ENCODE assay signal across 20 mouse cellular contexts in the genomic region with DNA sequence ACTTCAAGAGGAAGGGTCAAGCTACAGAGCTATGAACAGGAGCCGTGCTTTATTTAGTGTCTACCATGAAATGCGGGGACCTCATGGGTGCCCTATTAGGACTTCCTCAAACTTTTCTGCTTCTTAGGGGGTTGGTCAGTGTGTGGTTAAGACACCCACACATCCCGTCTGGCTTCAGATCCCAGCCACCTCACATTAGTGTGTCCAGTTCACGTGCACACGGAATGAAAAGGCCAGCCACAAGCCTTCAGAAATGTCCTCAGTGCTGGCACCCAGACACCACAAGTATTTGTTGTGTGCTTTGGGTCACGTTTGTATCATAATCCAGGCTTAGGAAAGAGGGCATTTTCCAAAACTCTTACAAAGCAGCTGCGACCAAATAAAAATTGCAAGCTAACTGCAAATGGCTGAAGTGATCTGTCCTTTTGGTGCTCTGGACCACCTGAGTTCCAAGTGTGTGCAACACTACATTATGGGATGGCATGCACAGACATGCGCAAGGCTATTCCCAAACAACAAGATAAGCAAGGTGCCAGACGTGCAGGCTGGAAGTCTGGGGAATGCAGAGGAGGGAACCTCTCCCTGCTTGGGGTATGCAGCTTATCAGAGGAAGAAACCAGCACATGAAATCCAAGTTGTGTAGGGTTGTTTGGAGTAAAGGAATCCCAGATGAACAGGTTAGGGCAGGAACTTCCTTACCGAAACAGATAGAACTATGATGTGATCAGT.
DNase-seq lines count a peak whose midpoint lies in the region; ATAC-seq lines count a peak whose summit lies in the region.
"Had no signal": no experiment of that assay in that cellular context is flagged by ENCODE, and none has a peak within 500 bp of the region (broad histone marks: within the 10 kb centered on the region; RNA-seq: fewer than 3 reads in every experiment).

No protein-coding gene starts in this region.

- WGBS in midbrain, embryonic 11.5 days = 81% methylated on average over 10 of the region's 10 CpGs
- 85% methylated on average over 10 of the region's 10 CpGs for WGBS in midbrain, embryonic 16.5 days

- H3K27me3 ChIP-seq in midbrain, embryonic 11.5 days (ENCODE audit: control insufficient read depth, insufficient read depth, low read length) = no peaks in the 10 kb centered on the region
- no peaks in the 10 kb centered on the region for H3K27me3 ChIP-seq in midbrain, embryonic 16.5 days (ENCODE audit: control insufficient read depth, insufficient read depth, low read depth, low read length)
- H3K27me3 ChIP-seq: embryonic facial prominence, embryonic 12.5 days; forebrain, embryonic 12.5 days; hindbrain, embryonic 15.5 days had no signal

- no peaks in the 10 kb centered on the region for H3K9me3 ChIP-seq in midbrain, embryonic 11.5 days (ENCODE audit: control insufficient read depth, low read length)
- H3K9me3 ChIP-seq in midbrain, embryonic 16.5 days (replicated peaks; ENCODE audit: control insufficient read depth, low read length, poor library complexity, severe bottlenecking) = no peaks in the 10 kb centered on the region
- H3K9me3 ChIP-seq: embryonic facial prominence, embryonic 12.5 days; forebrain, embryonic 12.5 days; G1E; heart, embryonic 13.5 days; hindbrain, embryonic 15.5 days had no signal

- H3K27ac ChIP-seq in midbrain, embryonic 11.5 days (ENCODE audit: low read depth, low read length) = no peak overlapping the region
- H3K27ac ChIP-seq in midbrain, embryonic 16.5 days (ENCODE audit: low read length) = no peak overlapping the region
- H3K27ac ChIP-seq: embryonic facial prominence, embryonic 12.5 days; forebrain, embryonic 12.5 days; hindbrain, embryonic 15.5 days had no signal

- H3K4me3 ChIP-seq in midbrain, embryonic 11.5 days (ENCODE audit: low read depth, low read length) = no peak overlapping the region
- H3K4me3 ChIP-seq in midbrain, embryonic 16.5 days (ENCODE audit: low read depth, low read length) = no peak overlapping the region
- H3K4me3 ChIP-seq: embryonic facial prominence, embryonic 12.5 days; forebrain, embryonic 12.5 days; heart, embryonic 13.5 days; hindbrain, embryonic 15.5 days had no signal

- H3K36me3 ChIP-seq in midbrain, embryonic 11.5 days (ENCODE audit: control insufficient read depth, insufficient read depth, low read length) = no peaks in the 10 kb centered on the region
- H3K36me3 ChIP-seq in midbrain, embryonic 16.5 days (ENCODE audit: control insufficient read depth, insufficient read depth, low read length) = no peaks in the 10 kb centered on the region
- H3K36me3 ChIP-seq: embryonic facial prominence, embryonic 12.5 days; forebrain, embryonic 12.5 days; G1E; heart, embryonic 13.5 days; hindbrain, embryonic 15.5 days had no signal

- H3K4me1 ChIP-seq in midbrain, embryonic 11.5 days (ENCODE audit: control insufficient read depth, insufficient read depth, low read length) = peaks cover 3% of the 10 kb centered on the region; the same call in 1 of the 2 replicates
- peaks cover 2% of the 10 kb centered on the region; the same call in 1 of the 2 replicates for H3K4me1 ChIP-seq in midbrain, embryonic 16.5 days (ENCODE audit: control insufficient read depth, insufficient read depth, low read length)

- H3K4me2 ChIP-seq in midbrain, embryonic 11.5 days = no peak overlapping the region
- no peak overlapping the region for H3K4me2 ChIP-seq in midbrain, embryonic 16.5 days (ENCODE audit: low read length)
- H3K4me2 ChIP-seq: embryonic facial prominence, embryonic 12.5 days; forebrain, embryonic 12.5 days; heart, embryonic 13.5 days; hindbrain, embryonic 15.5 days had no signal

- no peak overlapping the region for H3K9ac ChIP-seq in midbrain, embryonic 11.5 days (ENCODE audit: low read length)
- H3K9ac ChIP-seq in midbrain, embryonic 16.5 days (ENCODE audit: low read depth, low read length) = no peak overlapping the region
- H3K9ac ChIP-seq: embryonic facial prominence, embryonic 12.5 days; forebrain, embryonic 12.5 days; heart, embryonic 13.5 days; hindbrain, embryonic 15.5 days had no signal

- ATAC-seq in midbrain, embryonic 11.5 days (ENCODE audit: low FRiP score) = no peak
- ATAC-seq in midbrain, embryonic 16.5 days = no peak
- 0 out of 2 replicates have a peak, but pooled peaks have one; percentile 14 for ATAC-seq in megakaryocyte progenitor cell, adult 5-6 weeks (replicated peaks; ENCODE audit: poor library complexity)
- ATAC-seq: activated CD4-positive, CD25-positive, alpha-beta regulatory T cell, adult 4 months; forebrain, embryonic 16.5 days had no signal

- peak; percentile 73 for DNase-seq in midbrain, embryonic 11.5 days (ENCODE audit: low spot score, missing footprints)
- peak; percentile 26 for DNase-seq in Muller cell, postnatal 12 days (ENCODE audit: inconsistent ontology term)
- peak; percentile 42 for DNase-seq in brain, adult 2 months (ENCODE audit: low read depth, low spot score)
- no peak for DNase-seq in urinary bladder, adult 2 months (ENCODE audit: low spot score)
- DNase-seq in kidney, adult 18-20 months = no peak
- DNase-seq: adrenal gland, postnatal 25 days; cerebellum, adult 11 months; cerebellum, adult 8-10 months; cerebellum, postnatal 14 days; gastrocnemius, postnatal 14 days; heart, postnatal 36 days had no signal

Comparison
In these comparisons a context has a peak if more than half of its experiments do, and no peak if none do; other contexts are left out.
1. DNase-seq: peak in midbrain, embryonic 11.5 days (single experiment), Muller cell, postnatal 12 days (single experiment) and brain, adult 2 months (single experiment); none in urinary bladder, adult 2 months (single experiment) and kidney, adult 18-20 months (single experiment).